Mouse (Mus musculus) forebrain, postnatal 0 days (tissue): ENCODE results near the gene Slc7a14. TPM values are rescaled to one million over a fixed set of nuclear protein-coding genes. Genes with fewer than 3 reads are reported as not detected.

Source experiments
- ATAC-seq: fragments of 200-750 bp; cut with Nextera tagmentation; 2 replicates; pipeline ENCODE4 v1.8.0; 2017; ENCODE audit warnings: mild to moderate bottlenecking, moderate library complexity
- DNase-seq: peaks from one replicate; pipeline ENCODE4 v3.0.0-alpha.2; 2015
- H3K27ac ChIP-seq: fragments of 300-500 bp; sonication (generic); 2 replicates; pipeline ENCODE4 v1.5.1; 2014; ENCODE audit warnings: low read depth, mild to moderate bottlenecking, antibody characterized with exemption, low read length, moderate library complexity, mixed read lengths
- H3K27me3 ChIP-seq: fragments of 300-500 bp; sonication (generic); 2 replicates; pipeline ENCODE4 v1.6.1; 2014; ENCODE audit warnings: mild to moderate bottlenecking, low read length, mixed read lengths; ENCODE audit not compliant: insufficient read depth
- H3K36me3 ChIP-seq: fragments of 300-500 bp; sonication (generic); 2 replicates; pipeline ENCODE4 v1.6.1; 2014; ENCODE audit warnings: mild to moderate bottlenecking, moderate library complexity; ENCODE audit not compliant: insufficient read depth
- H3K4me1 ChIP-seq: fragments of 300-500 bp; sonication (generic); 2 replicates; pipeline ENCODE4 v1.6.1; 2014; ENCODE audit warnings: antibody characterized with exemption; ENCODE audit not compliant: insufficient read depth
- H3K4me2 ChIP-seq: fragments of 300-500 bp; sonication (generic); 2 replicates; pipeline ENCODE4 v1.6.1; 2014; ENCODE audit warnings: low read depth, mild to moderate bottlenecking, moderate library complexity
- H3K4me3 ChIP-seq: fragments of 300-500 bp; sonication (generic); 2 replicates; pipeline ENCODE4 v1.5.1; 2014; ENCODE audit warnings: low read depth, low read length, mixed read lengths
- H3K9ac ChIP-seq: fragments of 300-500 bp; sonication (generic); 2 replicates; pipeline ENCODE4 v1.6.1; 2014; ENCODE audit warnings: mild to moderate bottlenecking
- H3K9me3 ChIP-seq: fragments of 300-500 bp; sonication (generic); 2 replicates; pipeline ENCODE4 v1.6.1; 2016; ENCODE audit warnings: low read length
- CTCF ChIP-seq: sonication (generic); IDR thresholded peaks from 2 replicates; pipeline ENCODE4 v1.5.1; 2016; ENCODE audit warnings: antibody characterized with exemption, control low read depth, low read depth
- WGBS: fragments of 180-500 bp; shearing (Covaris S2); extraction: QIAGEN DNeasy Blood & Tissue Kit; methylation state at CpG from one replicate; pipeline ENCODE4 v1.1.7; 2014; 5-methylcytosine and 5-hydroxymethylcytosine counted together
- polyA plus RNA-seq: library from polyadenylated mRNA; unstranded; fragments of >200 nt; fragmentation: Nextera tagmentation; extraction: Ambion mirVana; gene quantifications from 2 replicates; pipeline ENCODE4 v1.2.1, GENCODE M21; 2015
- total RNA-seq: library from RNA; depleted of rRNA; stranded (reverse); fragments of >200 nt; gene quantifications from 2 replicates; pipeline ENCODE4 v1.2.3, GENCODE M21; 2014

Slc7a14 gene
- total and polyA plus RNA-seq, 2 experiments from 2014 or later = 5.7 to 20.3 TPM

DNA sequence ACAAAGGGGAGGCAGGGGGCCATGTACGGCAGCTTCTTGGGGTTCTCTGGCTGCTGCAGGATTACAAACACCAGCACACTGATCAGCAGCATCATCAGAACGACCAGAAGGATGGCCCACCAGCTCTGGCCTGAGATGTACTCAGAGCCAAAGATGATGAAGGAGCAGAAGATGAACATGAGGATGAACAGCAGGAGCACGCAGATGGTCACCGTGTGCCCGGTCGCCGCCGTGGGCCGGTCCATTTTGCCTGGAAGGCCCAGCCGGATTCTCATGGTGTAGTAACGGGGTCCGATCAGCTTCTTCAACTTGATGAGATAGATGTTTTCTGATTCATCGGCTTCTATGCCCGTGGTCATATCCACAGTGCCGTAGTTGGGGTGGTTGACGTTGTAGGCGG is 86.6 kb downstream of the Slc7a14 start:
- no peaks in the 10 kb centered on the region for H3K27me3 ChIP-seq
- H3K36me3 ChIP-seq = peaks cover 36% of the 10 kb centered on the region
- H3K9ac ChIP-seq = no peak overlapping the region
- no peak overlapping the region for H3K4me2 ChIP-seq
- TF ChIP-seq CTCF = no peak
- no peak for ATAC-seq
- H3K27ac ChIP-seq = no peak overlapping the region
- H3K4me1 ChIP-seq = no peaks in the 10 kb centered on the region
- no peak for DNase-seq
- no peak overlapping the region for H3K4me3 ChIP-seq
- H3K9me3 ChIP-seq = no peaks in the 10 kb centered on the region
- 98% methylated on average over 17 of the region's 17 CpGs for WGBS

GRCm38 (mm10) chr3:31220040-31220439 is 90.1 kb downstream of the Slc7a14 start:
- peaks cover 12% of the 10 kb centered on the region for H3K36me3 ChIP-seq
- DNase-seq (no peak), ATAC-seq (no peak)
- no peak overlapping the region for H3K4me3 ChIP-seq
- H3K4me2 ChIP-seq = no peak overlapping the region
- H3K4me1 ChIP-seq = no peaks in the 10 kb centered on the region
- 93% methylated on average over 4 of the region's 4 CpGs for WGBS
- no peak overlapping the region for H3K9ac ChIP-seq
- TF ChIP-seq CTCF = no peak
- H3K27ac ChIP-seq = no peak overlapping the region
- no peaks in the 10 kb centered on the region for H3K27me3 ChIP-seq
- H3K9me3 ChIP-seq = no peaks in the 10 kb centered on the region

DNA sequence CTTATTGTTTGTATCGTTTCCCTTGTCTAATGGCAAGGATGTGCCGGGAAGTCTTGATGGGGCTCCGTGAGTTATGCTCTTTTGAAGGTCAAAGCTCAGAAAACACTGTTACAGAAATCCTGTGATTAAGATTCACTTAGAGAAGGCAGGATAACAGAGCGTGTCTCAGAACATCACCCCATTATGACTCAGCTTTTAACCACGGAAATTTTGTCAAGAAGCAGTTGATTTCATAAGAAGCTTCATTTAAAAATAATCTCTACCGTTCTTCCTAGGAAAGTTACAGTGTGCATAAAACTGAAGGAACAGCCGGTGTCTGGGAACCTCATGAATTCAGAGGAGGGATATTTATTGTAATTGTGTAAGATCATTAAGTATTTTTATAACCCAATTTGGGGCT is 90.7 kb downstream of the Slc7a14 start:
- H3K9ac ChIP-seq = no peak overlapping the region
- H3K4me3 ChIP-seq = no peak overlapping the region
- 82% methylated on average over 7 of the region's 7 CpGs for WGBS
- no peak overlapping the region for H3K4me2 ChIP-seq
- no peak for ATAC-seq
- no peak for TF ChIP-seq CTCF
- no peaks in the 10 kb centered on the region for H3K27me3 ChIP-seq
- no peak for DNase-seq
- H3K27ac ChIP-seq = no peak overlapping the region
- H3K4me1 ChIP-seq = no peaks in the 10 kb centered on the region
- peaks cover 12% of the 10 kb centered on the region for H3K36me3 ChIP-seq
- no peaks in the 10 kb centered on the region for H3K9me3 ChIP-seq

- ATAC-seq (no peak), DNase-seq (no peak)
- H3K4me3 ChIP-seq = no peak overlapping the region
- no peak overlapping the region for H3K9ac ChIP-seq
- no peak overlapping the region for H3K27ac ChIP-seq
- H3K4me2 ChIP-seq = no peak overlapping the region
- TF ChIP-seq CTCF = no peak
- H3K9me3 ChIP-seq = no peaks in the 10 kb centered on the region
- 80% methylated on average over 10 of the region's 10 CpGs for WGBS
- no peaks in the 10 kb centered on the region for H3K27me3 ChIP-seq
- no peaks in the 10 kb centered on the region for H3K4me1 ChIP-seq
- no peaks in the 10 kb centered on the region for H3K36me3 ChIP-seq
Observed at GRCm38 (mm10) chr3:31217523-31217922, 92.7 kb downstream of the Slc7a14 start.

GRCm38 (mm10) chr3:31213802-31214201 is 96.4 kb downstream of the Slc7a14 start:
- Histone ChIP-seq H3K27ac (no peak overlapping the region), H3K4me2 (no peak overlapping the region), H3K9me3 (no peaks in the 10 kb centered on the region), H3K36me3 (peaks cover 2% of the 10 kb centered on the region; the same call in 1 of the 2 replicates), H3K4me1 (no peaks in the 10 kb centered on the region), H3K27me3 (no peaks in the 10 kb centered on the region), H3K4me3 (no peak overlapping the region), H3K9ac (no peak overlapping the region)
- 16% methylated on average over 3 of the region's 3 CpGs for WGBS
- no peak for TF ChIP-seq CTCF
- DNase-seq (peak; percentile 18), ATAC-seq (peak; percentile 58; the same call in 1 of the 2 replicates)

DNA sequence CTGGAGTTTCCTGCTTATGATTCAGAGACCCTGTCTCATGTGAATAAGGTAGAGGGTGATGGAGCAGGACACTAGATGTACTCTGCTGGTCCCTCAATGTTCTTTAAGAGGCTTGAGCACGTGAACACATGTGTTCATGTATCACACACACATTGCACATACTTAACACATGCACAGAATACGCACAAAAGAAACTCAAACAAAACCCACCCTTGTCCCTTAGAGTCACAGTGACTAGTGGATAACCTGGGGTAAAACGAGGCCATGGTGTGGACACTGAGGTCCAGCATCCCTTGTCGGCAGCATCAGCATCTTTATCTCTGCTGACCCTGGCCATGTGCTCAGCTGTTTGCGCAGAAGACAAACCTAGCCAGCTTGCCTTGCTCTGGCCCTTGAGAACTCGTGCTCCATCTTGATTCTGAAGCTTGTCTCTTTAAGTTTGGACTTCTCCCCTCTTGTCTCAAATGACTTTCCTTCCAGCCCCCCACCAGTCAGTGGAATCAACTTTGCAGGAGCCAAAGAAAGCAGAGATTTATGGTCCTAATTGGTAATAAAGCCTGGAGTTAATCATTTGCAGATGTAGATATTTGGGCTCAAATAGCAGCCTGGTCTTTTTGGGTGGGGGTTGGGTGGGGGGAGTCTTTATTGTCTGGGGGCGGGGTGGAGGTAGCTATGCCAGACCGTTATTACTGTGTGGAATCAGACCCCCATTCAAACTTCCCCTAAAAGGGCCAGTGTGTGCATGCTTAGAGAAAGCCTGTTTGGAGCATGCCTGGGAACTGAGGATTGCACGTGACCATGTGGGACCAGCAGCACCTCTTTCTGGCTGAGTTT is 97.8 kb downstream of the Slc7a14 start:
- no peak for DNase-seq
- no peak for ATAC-seq
- TF ChIP-seq CTCF = no peak
- 64% methylated on average over 9 of the region's 9 CpGs for WGBS
- H3K4me2 ChIP-seq = no peak overlapping the region
- no peaks in the 10 kb centered on the region for H3K4me1 ChIP-seq
- no peaks in the 10 kb centered on the region for H3K27me3 ChIP-seq
- peaks cover 2% of the 10 kb centered on the region; the same call in 1 of the 2 replicates for H3K36me3 ChIP-seq
- no peaks in the 10 kb centered on the region for H3K9me3 ChIP-seq
- H3K9ac ChIP-seq = no peak overlapping the region
- H3K4me3 ChIP-seq = no peak overlapping the region
- no peak overlapping the region for H3K27ac ChIP-seq

DNA sequence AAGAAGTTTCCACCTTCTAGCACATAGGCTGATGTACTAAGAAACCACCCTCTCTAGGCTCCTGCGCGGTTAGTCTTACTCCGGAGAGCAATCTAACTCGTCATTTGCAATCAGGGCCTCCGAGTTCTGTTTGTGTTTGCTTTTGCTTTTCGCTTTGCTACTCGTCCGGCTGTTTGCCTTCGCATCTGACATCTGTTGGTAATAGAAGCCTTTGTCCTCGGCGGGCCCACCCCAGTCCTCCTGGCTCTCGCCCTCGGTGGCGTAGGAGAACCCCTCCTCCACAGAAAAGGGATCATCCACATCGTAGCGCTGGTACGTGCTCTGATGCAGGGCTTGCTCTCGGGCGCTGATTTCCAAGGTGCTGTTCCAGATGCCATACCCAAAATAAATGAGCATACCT is 101.2 kb downstream of the Slc7a14 start:
- ATAC-seq (peak; percentile 28; the same call in 1 of the 2 replicates), DNase-seq (no peak)
- 0 out of 2 replicates have a peak overlapping the region, but pooled peaks have one; percentile 13 for H3K4me2 ChIP-seq
- no peak overlapping the region for H3K27ac ChIP-seq
- no peaks in the 10 kb centered on the region for H3K9me3 ChIP-seq
- no peak overlapping the region for H3K4me3 ChIP-seq
- peaks cover 2% of the 10 kb centered on the region; the same call in 1 of the 2 replicates for H3K36me3 ChIP-seq
- no peaks in the 10 kb centered on the region for H3K27me3 ChIP-seq
- H3K4me1 ChIP-seq = no peaks in the 10 kb centered on the region
- H3K9ac ChIP-seq = no peak overlapping the region
- 14% methylated on average over 19 of the region's 19 CpGs for WGBS
- TF ChIP-seq CTCF = no peak
